Mouse (Mus musculus) stomach, postnatal 0 days (tissue): ENCODE data around the gene Uox. TPM values are rescaled to one million over a fixed set of nuclear protein-coding genes. Genes with fewer than 3 reads are reported as not detected.

ENCODE experiments used
- ATAC-seq: fragments of 200-750 bp; cut with Nextera tagmentation; 2 replicates; pipeline ENCODE4 v1.8.0; 2017; ENCODE audit not compliant: low FRiP score, low TSS enrichment
- DNase-seq: peaks from one replicate; pipeline ENCODE4 v3.0.0-alpha.2; 2016; ENCODE audit warnings: low spot score
- H3K27ac ChIP-seq: fragments of 300-500 bp; sonication (generic); replicated peaks from 2 replicates; pipeline ENCODE4 v1.5.1; 2014; ENCODE audit warnings: mild to moderate bottlenecking, control low read depth
- H3K27me3 ChIP-seq: fragments of 300-500 bp; sonication (generic); 2 replicates; pipeline ENCODE4 v1.6.1; 2014; ENCODE audit warnings: low read length; ENCODE audit not compliant: control insufficient read depth, insufficient read depth
- H3K36me3 ChIP-seq: fragments of 300-500 bp; sonication (generic); 2 replicates; pipeline ENCODE4 v1.6.1; 2014; ENCODE audit warnings: low read length, mixed read lengths; ENCODE audit not compliant: control insufficient read depth, insufficient read depth
- H3K4me1 ChIP-seq: fragments of 300-500 bp; sonication (generic); replicated peaks from 2 replicates; pipeline ENCODE4 v1.6.1; 2014; ENCODE audit warnings: antibody characterized with exemption; ENCODE audit not compliant: control insufficient read depth, insufficient read depth
- H3K4me2 ChIP-seq: fragments of 300-500 bp; sonication (generic); replicated peaks from 2 replicates; pipeline ENCODE4 v1.6.1; 2014; ENCODE audit warnings: low read depth, mild to moderate bottlenecking, control low read depth, moderate library complexity
- H3K4me3 ChIP-seq: fragments of 300-500 bp; sonication (generic); 2 replicates; pipeline ENCODE4 v1.5.1; 2014; ENCODE audit warnings: low read depth, low read length, control low read depth
- H3K9ac ChIP-seq: fragments of 300-500 bp; sonication (generic); 2 replicates; pipeline ENCODE4 v1.6.1; 2014; ENCODE audit warnings: mild to moderate bottlenecking, low read length, control low read depth, mixed read lengths
- H3K9me3 ChIP-seq: fragments of 300-500 bp; sonication (generic); 2 replicates; pipeline ENCODE4 v1.6.1; 2016; ENCODE audit warnings: low read length; ENCODE audit not compliant: control insufficient read depth
- CTCF ChIP-seq: IDR thresholded peaks from 2 replicates; pipeline ENCODE4 v1.5.1; 2016; ENCODE audit warnings: antibody characterized with exemption, low read depth, mild to moderate bottlenecking, moderate library complexity
- EP300 ChIP-seq: optimal IDR thresholded peaks from 2 replicates; pipeline ENCODE3; 2016; ENCODE audit warnings: antibody characterized with exemption
- WGBS: fragments of 180-500 bp; shearing (Covaris S2); extraction: QIAGEN DNeasy Blood & Tissue Kit; methylation state at CpG from one replicate; pipeline ENCODE4 v1.1.7; 2014; 5-methylcytosine and 5-hydroxymethylcytosine counted together
- polyA plus RNA-seq: library from polyadenylated mRNA; unstranded; fragments of >200 nt; fragmentation: Nextera tagmentation; extraction: Ambion mirVana; gene quantifications from 2 replicates; pipeline ENCODE4 v1.2.1, GENCODE M21; 2015

Gene Uox
- polyA plus RNA-seq, 1 experiment from 2014 or later, result 0.29 TPM

DNA sequence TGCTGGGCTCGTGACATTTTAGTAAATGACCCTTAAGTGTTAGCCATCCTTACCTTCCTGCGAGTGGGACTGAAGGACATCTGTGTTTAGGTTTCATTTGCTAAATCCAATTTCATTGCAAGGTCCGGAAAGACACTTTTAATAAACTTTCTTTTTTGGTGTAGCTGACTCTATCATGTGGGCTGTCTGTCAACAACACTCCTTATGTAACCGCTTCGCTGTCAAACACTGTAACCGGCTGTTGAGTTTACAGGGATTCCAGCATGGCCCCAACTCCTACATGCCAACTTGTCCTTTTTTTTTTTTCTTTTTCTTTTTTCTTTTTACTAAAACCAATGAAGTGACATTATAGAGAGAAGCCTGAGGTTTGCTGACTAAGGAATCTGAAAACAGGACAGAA, 28.2 kb downstream of the Uox start:
- no peak for ATAC-seq

GRCm38 (mm10) chr3:146599198-146599900, 29.1 kb downstream of the Uox start:
- H3K9ac ChIP-seq, result no peak overlapping the region
- no peak overlapping the region for H3K27ac ChIP-seq
- H3K9me3 ChIP-seq, result no peaks in the 10 kb centered on the region
- WGBS, result 76% methylated on average over 6 of the region's 6 CpGs
- no peak for TF ChIP-seq CTCF
- TF ChIP-seq EP300, result no peak
- no peak overlapping the region for H3K4me2 ChIP-seq
- no peaks in the 10 kb centered on the region for H3K27me3 ChIP-seq
- no peak for ATAC-seq
- no peaks in the 10 kb centered on the region for H3K4me1 ChIP-seq
- no peaks in the 10 kb centered on the region for H3K36me3 ChIP-seq
- H3K4me3 ChIP-seq, result no peak overlapping the region
- no peak for DNase-seq

More for the DNA sequence above, 28.2 kb downstream of the Uox start:
- H3K4me2 ChIP-seq, result no peak overlapping the region
- no peak overlapping the region for H3K4me3 ChIP-seq
- H3K9ac ChIP-seq, result no peak overlapping the region
- H3K4me1 ChIP-seq, result no peaks in the 10 kb centered on the region
- no peaks in the 10 kb centered on the region for H3K9me3 ChIP-seq
- 55% methylated on average over 6 of the region's 6 CpGs for WGBS
- no peak overlapping the region for H3K27ac ChIP-seq
- H3K36me3 ChIP-seq, result no peaks in the 10 kb centered on the region
- no peak for TF ChIP-seq CTCF
- no peak for TF ChIP-seq EP300
- DNase-seq, result no peak
- H3K27me3 ChIP-seq, result no peaks in the 10 kb centered on the region

- Histone ChIP-seq H3K9ac (no peak overlapping the region), H3K27ac (no peak overlapping the region)
- DNase-seq, result no peak
These were observed 31.0 kb downstream of the Uox start for GRCm38 (mm10) chr3:146601205-146601604.

GRCm38 (mm10) chr3:146602531-146602930, 32.3 kb downstream of the Uox start:
- Histone ChIP-seq H3K4me1 (no peaks in the 10 kb centered on the region), H3K4me3 (no peak overlapping the region), H3K27ac (no peak overlapping the region), H3K27me3 (no peaks in the 10 kb centered on the region), H3K9me3 (no peaks in the 10 kb centered on the region), H3K36me3 (no peaks in the 10 kb centered on the region), H3K9ac (no peak overlapping the region), H3K4me2 (no peak overlapping the region)
- WGBS, result 91% methylated on average over 3 of the region's 3 CpGs
- ATAC-seq (no peak), DNase-seq (no peak)
- TF ChIP-seq CTCF, result no peak
- no peak for TF ChIP-seq EP300

More at GRCm38 (mm10) chr3:146601205-146601604, 31.0 kb downstream of the Uox start:
- H3K4me3 ChIP-seq, result no peak overlapping the region
- no peak overlapping the region for H3K4me2 ChIP-seq
- WGBS, result 65% methylated on average over 2 of the region's 2 CpGs
- no peak for TF ChIP-seq EP300
- no peak for TF ChIP-seq CTCF
- no peaks in the 10 kb centered on the region for H3K27me3 ChIP-seq
- H3K36me3 ChIP-seq, result no peaks in the 10 kb centered on the region
- no peaks in the 10 kb centered on the region for H3K4me1 ChIP-seq
- no peak for ATAC-seq
- no peaks in the 10 kb centered on the region for H3K9me3 ChIP-seq

GRCm38 (mm10) chr3:146604647-146605046, 34.4 kb downstream of the Uox start:
- WGBS, result 80% methylated on average over 9 of the region's 9 CpGs
- DNase-seq, result no peak
- no peak overlapping the region for H3K9ac ChIP-seq

GRCm38 (mm10) chr3:146607368-146607767, 37.1 kb downstream of the Uox start:
- no peaks in the 10 kb centered on the region for H3K27me3 ChIP-seq
- no peak overlapping the region for H3K4me3 ChIP-seq
- H3K36me3 ChIP-seq, result no peaks in the 10 kb centered on the region
- no peaks in the 10 kb centered on the region for H3K4me1 ChIP-seq
- H3K4me2 ChIP-seq, result no peak overlapping the region
- H3K9me3 ChIP-seq, result no peaks in the 10 kb centered on the region
- H3K9ac ChIP-seq, result no peak overlapping the region
- DNase-seq (no peak), ATAC-seq (no peak)
- no peak overlapping the region for H3K27ac ChIP-seq
- 23% methylated on average over 1 of the region's 1 CpGs for WGBS
- no peak for TF ChIP-seq EP300
- no peak for TF ChIP-seq CTCF

More at GRCm38 (mm10) chr3:146604647-146605046, 34.4 kb downstream of the Uox start:
- ATAC-seq, result no peak
- Histone ChIP-seq H3K4me2 (no peak overlapping the region), H3K4me3 (no peak overlapping the region), H3K36me3 (no peaks in the 10 kb centered on the region), H3K9me3 (no peaks in the 10 kb centered on the region), H3K27ac (no peak overlapping the region), H3K27me3 (no peaks in the 10 kb centered on the region), H3K4me1 (no peaks in the 10 kb centered on the region)
- TF ChIP-seq EP300 (no peak), CTCF (no peak)
